Mouse (Mus musculus) embryonic facial prominence, embryonic 15.5 days (tissue): ENCODE measurements around the gene Pacsin2. TPM values are rescaled to one million over a fixed set of nuclear protein-coding genes. Genes with fewer than 3 reads are reported as not detected.

ENCODE experiments used
- ATAC-seq: fragments of 200-750 bp; cut with Nextera tagmentation; 2 replicates; pipeline ENCODE4 v1.8.0; 2017; ENCODE audit warnings: low read depth, moderate TSS enrichment; ENCODE audit not compliant: insufficient number of reproducible peaks, low FRiP score, low TSS enrichment
- H3K27ac ChIP-seq: fragments of 300-500 bp; sonication (generic); replicated peaks from 2 replicates; pipeline ENCODE4 v1.5.1; 2015; ENCODE audit warnings: mild to moderate bottlenecking, inconsistent platforms
- H3K27me3 ChIP-seq: fragments of 300-500 bp; sonication (generic); 2 replicates; pipeline ENCODE4 v1.6.1; 2015; ENCODE audit warnings: inconsistent platforms
- H3K36me3 ChIP-seq: fragments of 300-500 bp; sonication (generic); 2 replicates; pipeline ENCODE4 v1.6.1; 2015; ENCODE audit warnings: mild to moderate bottlenecking, inconsistent platforms
- H3K4me1 ChIP-seq: fragments of 300-500 bp; sonication (generic); 2 replicates; pipeline ENCODE4 v1.6.1; 2015; ENCODE audit warnings: inconsistent platforms
- H3K4me2 ChIP-seq: fragments of 300-500 bp; sonication (generic); replicated peaks from 2 replicates; pipeline ENCODE4 v1.6.1; 2015; ENCODE audit warnings: mild to moderate bottlenecking, inconsistent platforms
- H3K4me3 ChIP-seq: fragments of 300-500 bp; sonication (generic); replicated peaks from 2 replicates; pipeline ENCODE4 v1.5.1; 2015; ENCODE audit warnings: mild to moderate bottlenecking, inconsistent platforms
- H3K9ac ChIP-seq: fragments of 300-500 bp; sonication (generic); 2 replicates; pipeline ENCODE4 v1.6.1; 2015; ENCODE audit warnings: inconsistent platforms
- H3K9me3 ChIP-seq: fragments of 300-500 bp; sonication (generic); replicated peaks from 2 replicates; pipeline ENCODE4 v1.6.1; 2016; ENCODE audit warnings: inconsistent platforms
- WGBS: fragments of 180-500 bp; shearing (Covaris S2); methylation state at CpG from one replicate; pipeline ENCODE4 v1.1.7; 2015; 5-methylcytosine and 5-hydroxymethylcytosine counted together
- polyA plus RNA-seq: library from polyadenylated mRNA; unstranded; fragments of >200 nt; fragmentation: Nextera tagmentation; extraction: Ambion mirVana; gene quantifications from 2 replicates; pipeline ENCODE4 v1.2.1, GENCODE M21; 2015

Pacsin2 gene
- polyA plus RNA-seq, 1 experiment from 2014 or later, result 67.1 TPM

DNA sequence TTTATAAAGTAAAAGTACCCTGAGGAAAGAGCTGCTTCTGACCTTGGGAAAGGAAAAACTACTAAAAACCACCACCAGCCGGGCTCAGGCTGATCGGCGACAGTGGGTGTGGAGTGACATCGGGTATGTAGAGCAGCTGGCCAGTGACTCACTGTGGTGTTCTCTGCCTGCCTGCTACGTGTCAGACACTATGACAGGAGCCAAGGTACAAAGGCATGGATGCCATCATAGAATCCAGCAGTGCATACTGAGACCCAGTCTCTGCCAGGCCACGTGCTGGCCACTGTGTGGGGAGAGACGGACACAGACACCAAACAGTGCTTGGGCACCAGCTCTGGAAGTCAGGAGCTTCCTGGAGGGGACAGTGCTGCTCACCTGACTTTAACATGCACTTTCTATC, 119.5 kb downstream of the Pacsin2 start:
- Histone ChIP-seq H3K36me3 (peaks cover 20% of the 10 kb centered on the region), H3K4me1 (peaks cover 18% of the 10 kb centered on the region), H3K9me3 (no peaks in the 10 kb centered on the region), H3K27ac (no peak overlapping the region), H3K4me3 (no peak overlapping the region), H3K27me3 (no peaks in the 10 kb centered on the region), H3K4me2 (no peak overlapping the region), H3K9ac (no peak overlapping the region)
- no peak for ATAC-seq
- WGBS, result 57% methylated on average over 7 of the region's 7 CpGs

DNA sequence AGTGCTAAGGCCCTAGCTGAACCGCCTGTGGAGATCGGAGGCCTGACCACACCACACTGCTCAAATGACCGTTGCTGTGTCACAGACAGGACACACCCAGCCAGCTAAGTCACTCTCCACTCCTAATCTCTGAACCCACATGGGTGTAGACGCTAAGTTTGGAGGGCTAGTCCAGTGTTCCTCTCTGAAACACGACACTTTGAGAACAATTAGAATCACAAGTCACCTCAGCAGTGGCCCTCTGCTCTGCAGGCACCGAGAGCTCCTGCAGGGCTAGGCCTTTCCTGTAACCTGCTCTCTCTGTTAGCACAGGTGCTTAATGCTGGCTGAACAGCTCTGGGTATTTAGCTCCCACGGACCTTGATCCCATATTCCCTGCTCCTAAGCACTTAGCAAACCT, 120.2 kb downstream of the Pacsin2 start:
- no peak for ATAC-seq
- no peak overlapping the region for H3K27ac ChIP-seq

DNA sequence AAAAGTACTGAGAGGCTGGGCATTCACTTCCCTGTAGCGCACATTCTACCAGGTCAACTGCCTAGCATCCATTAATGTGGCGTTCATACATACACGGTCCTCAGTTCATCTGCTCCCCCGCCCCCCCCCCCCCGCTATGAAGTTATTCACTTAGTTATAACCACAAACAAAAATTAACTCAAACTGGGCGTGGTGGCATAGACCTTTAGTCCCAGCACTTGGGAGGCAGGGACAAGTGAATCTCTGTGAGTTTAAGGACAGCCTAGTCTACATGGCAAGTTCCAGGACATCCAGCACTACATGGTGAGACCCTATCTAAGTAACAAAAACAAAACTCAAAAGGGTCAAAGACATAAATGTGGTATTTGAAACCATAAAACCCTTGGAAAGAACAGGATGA, 125.5 kb downstream of the Pacsin2 start:
- WGBS, result 88% methylated on average over 6 of the region's 6 CpGs
- ATAC-seq, result no peak
- Histone ChIP-seq H3K36me3 (peaks cover 54% of the 10 kb centered on the region), H3K9ac (no peak overlapping the region), H3K4me3 (no peak overlapping the region), H3K4me1 (no peaks in the 10 kb centered on the region), H3K27me3 (no peaks in the 10 kb centered on the region), H3K4me2 (no peak overlapping the region), H3K9me3 (no peaks in the 10 kb centered on the region), H3K27ac (no peak overlapping the region)

More for the DNA sequence above, 120.2 kb downstream of the Pacsin2 start:
- peaks cover 11% of the 10 kb centered on the region for H3K4me1 ChIP-seq
- WGBS, result 29% methylated on average over 7 of the region's 7 CpGs
- H3K4me2 ChIP-seq, result no peak overlapping the region
- H3K36me3 ChIP-seq, result peaks cover 20% of the 10 kb centered on the region
- H3K9ac ChIP-seq, result no peak overlapping the region
- H3K4me3 ChIP-seq, result no peak overlapping the region
- no peaks in the 10 kb centered on the region for H3K27me3 ChIP-seq
- no peaks in the 10 kb centered on the region for H3K9me3 ChIP-seq

DNA sequence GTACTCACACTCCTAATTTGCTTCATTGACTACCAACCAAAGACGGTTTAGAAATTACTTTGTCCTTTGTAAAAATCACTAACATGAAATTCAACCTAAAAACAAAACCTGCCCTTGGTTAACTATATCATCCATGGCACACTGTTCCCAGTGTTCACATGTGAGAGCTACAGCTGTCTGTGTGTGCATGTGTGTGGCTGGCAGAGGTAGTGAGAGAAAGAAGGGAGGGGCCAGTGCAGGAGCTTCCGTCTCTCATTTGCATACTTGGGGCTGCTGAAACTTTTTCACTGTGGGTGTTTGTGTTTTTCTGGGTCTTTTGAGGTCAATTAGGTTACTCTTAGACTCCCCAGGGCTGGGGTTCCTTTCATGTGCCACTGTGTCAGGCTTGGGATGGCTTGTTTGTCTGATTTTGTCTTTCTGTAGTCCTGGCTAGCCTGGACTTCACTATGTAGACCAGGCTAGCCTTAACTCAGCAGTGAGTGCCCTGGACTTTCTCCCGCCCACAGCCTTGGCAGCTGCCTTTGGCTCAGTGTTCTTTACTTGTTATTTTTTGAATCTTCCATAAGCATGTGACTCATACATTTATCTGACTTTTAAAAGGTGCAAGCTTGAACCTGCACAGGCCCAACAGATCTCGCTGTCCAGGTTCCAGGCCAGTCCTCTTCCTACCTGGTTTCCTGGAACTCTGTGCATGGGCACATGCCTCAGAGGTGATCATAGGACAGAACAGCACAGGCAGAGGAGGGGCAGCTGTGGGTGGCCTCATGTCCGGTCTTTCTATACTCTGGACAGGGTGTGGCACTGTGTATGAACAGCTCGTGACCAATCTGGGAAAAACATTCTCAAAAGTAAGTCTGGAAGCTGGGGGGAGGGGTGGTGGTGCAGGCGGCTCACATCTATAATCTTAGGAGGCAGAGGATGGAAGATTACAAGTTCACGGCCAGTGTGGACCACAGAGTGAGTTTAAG, 126.2 kb downstream of the Pacsin2 start:
- no peak overlapping the region for H3K4me3 ChIP-seq
- peaks cover 60% of the 10 kb centered on the region for H3K36me3 ChIP-seq
- WGBS, result 73% methylated on average over 8 of the region's 8 CpGs
- no peaks in the 10 kb centered on the region for H3K4me1 ChIP-seq
- H3K9me3 ChIP-seq, result no peaks in the 10 kb centered on the region
- H3K9ac ChIP-seq, result no peak overlapping the region
- no peak overlapping the region for H3K4me2 ChIP-seq
- no peak overlapping the region for H3K27ac ChIP-seq
- no peak for ATAC-seq
- no peaks in the 10 kb centered on the region for H3K27me3 ChIP-seq

DNA sequence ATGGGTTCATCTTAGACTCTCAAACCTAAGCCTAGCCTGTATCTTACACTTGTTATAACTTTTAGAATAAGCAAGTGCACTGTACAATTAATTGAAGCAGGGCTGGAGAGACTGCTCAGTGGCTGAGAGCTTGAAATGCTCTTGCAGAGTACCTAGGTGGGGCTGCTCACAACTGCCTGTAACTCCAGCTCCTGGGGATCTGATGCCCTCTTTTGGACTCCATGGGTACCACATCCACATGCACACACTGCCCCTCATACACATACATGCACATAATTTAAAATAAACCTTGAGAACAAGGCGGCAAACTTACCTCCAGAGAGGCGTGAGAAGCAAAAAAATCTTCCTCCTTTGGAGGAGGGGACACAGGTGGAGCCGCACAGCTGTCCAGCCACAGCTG, 132.0 kb downstream of the Pacsin2 start:
- Histone ChIP-seq H3K9me3 (no peaks in the 10 kb centered on the region), H3K9ac (no peak overlapping the region), H3K27me3 (no peaks in the 10 kb centered on the region), H3K4me2 (no peak overlapping the region), H3K36me3 (peaks cover 90% of the 10 kb centered on the region), H3K4me1 (no peaks in the 10 kb centered on the region), H3K27ac (no peak overlapping the region), H3K4me3 (no peak overlapping the region)
- ATAC-seq, result no peak
- 80% methylated on average over 3 of the region's 3 CpGs for WGBS

DNA sequence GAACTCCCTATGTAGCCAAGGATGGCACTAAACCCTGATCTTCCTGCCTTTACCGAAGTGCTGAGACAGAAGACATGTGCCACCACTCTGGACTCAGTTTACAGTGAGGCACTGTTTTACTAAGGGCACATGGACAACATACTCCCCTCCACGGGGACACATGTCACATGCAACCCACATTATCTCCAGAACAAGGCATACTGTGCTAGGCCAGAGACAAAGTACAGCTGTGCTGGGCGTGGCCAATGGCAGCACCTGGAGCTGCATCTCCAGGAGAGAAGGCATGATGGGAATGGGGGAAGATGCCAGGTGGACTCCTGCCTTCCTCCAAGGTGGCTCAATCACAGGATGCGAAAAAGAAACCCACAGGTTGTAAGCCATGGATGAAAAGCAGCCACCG, 135.5 kb downstream of the Pacsin2 start:
- H3K27ac ChIP-seq, result no peak overlapping the region
- 78% methylated on average over 5 of the region's 5 CpGs for whole genome bisulfite sequencing
- no peak overlapping the region for H3K9ac ChIP-seq
- no peaks in the 10 kb centered on the region for H3K9me3 ChIP-seq
- H3K4me1 ChIP-seq, result no peaks in the 10 kb centered on the region
- H3K4me2 ChIP-seq, result no peak overlapping the region
- no peaks in the 10 kb centered on the region for H3K27me3 ChIP-seq
- no peak overlapping the region for H3K4me3 ChIP-seq
- peaks cover 85% of the 10 kb centered on the region for H3K36me3 ChIP-seq
- ATAC-seq, result no peak

Other genes with a start within 250 kb of the Pacsin2 start
- gene A4galt, start 212.8 kb downstream of the Pacsin2 start, polyA plus RNA-seq, result 4.3 and 4.7 TPM in 2 replicates
- gene Arfgap3, start 114.4 kb downstream of the Pacsin2 start, polyA plus RNA-seq, result 51.1 and 54.1 TPM in 2 replicates
- gene Ttll1, start 46.3 kb upstream of the Pacsin2 start, polyA plus RNA-seq, result 21.5 and 23.8 TPM in 2 replicates
- gene Bik, start 62.3 kb upstream of the Pacsin2 start, polyA plus RNA-seq, result 3.9 and 5.5 TPM in 2 replicates
- gene Tspo, start 99.0 kb upstream of the Pacsin2 start, polyA plus RNA-seq, result 66.7 and 71.7 TPM in 2 replicates
- 34.9 and 38.1 TPM in 2 replicates for gene Mcat, start 99.2 kb upstream of the Pacsin2 start, polyA plus RNA-seq
- gene Ttll12, start 130.6 kb upstream of the Pacsin2 start, polyA plus RNA-seq, result 33.5 and 35.4 TPM in 2 replicates